Mouse (Mus musculus) kidney, adult 9 months (tissue): ENCODE measurements around the gene Gm10100.
"Not testable (repeated sequence)": the region's sequence is repeated elsewhere in the genome, so short reads cannot be mapped to it uniquely, and the experiment has no call there.

Experiments used
- DNase-seq: peaks from one replicate; pipeline ENCODE4 v3.0.0; 2022

Gm10100 gene

GRCm38 (mm10) chr10:77753448-77753847 lies 27.2 kb downstream of the Gm10100 start:
- DNase-seq: no peak

DNA sequence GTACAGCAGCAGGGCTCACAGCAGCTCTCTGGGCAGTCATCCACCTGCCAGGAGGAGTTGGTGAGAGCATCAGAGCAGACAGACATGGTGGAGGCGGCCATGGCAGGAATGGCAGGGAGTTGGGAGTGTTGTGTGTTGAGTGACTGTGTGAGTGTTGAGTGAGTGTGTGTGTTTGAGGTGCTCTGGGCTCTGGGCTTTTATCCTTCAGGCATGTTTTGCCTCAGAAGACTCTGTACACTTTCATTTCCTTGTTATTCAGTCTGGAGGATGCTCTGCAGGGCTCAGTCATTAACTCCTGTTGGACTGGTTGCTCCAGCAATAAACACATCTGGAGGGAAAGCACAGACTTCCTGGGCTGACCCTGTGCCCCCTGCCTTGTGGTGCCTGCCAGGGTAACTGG lies 33.3 kb downstream of the Gm10100 start, which contains the start of gene Gm3233:
Gm3233 (minus strand) TSS at position 101 of the 400 bp plus-strand sequence.
- not testable (repeated sequence) for DNase-seq

DNA sequence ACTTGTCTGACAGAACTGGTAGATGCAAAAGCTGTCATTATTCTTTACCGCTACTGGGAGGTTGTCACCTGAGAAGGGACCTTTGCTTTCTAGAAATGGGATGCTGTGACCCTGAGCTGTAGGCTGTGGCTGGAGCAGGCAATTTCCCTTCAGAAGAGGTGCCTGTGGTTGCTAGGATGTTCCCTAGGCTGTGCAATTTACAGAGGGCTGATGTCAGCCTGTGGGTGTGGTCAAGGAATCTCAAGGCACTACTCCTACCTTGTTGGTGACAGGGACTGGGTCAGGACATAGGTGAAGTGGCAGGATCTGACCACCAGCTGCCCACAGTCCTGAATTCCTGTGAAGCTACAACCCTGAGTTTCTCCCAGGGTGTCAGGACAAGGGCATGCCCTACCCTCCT lies 43.4 kb downstream of the Gm10100 start:
- DNase-seq: no peak

DNA sequence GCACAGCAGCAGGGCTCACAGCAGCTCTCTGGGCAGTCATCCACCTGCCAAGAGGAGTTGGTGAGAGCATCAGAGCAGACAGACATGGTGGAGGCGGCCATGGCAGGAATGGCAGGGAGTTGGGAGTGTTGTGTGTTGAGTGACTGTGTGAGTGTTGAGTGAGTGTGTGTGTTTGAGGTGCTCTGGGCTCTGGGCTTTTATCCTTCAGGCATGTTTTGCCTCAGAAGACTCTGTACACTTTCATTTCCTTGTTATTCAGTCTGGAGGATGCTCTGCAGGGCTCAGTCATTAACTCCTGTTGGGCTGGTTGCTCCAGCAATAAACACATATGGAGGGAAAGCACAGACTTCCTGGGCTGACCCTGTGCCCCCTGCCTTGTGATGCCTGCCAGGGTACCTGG lies 44.9 kb downstream of the Gm10100 start, which contains the start of gene Gm3238:
Gm3238 (minus strand) TSS at position 101 of the 400 bp plus-strand sequence.
- not testable (repeated sequence) for DNase-seq

DNA sequence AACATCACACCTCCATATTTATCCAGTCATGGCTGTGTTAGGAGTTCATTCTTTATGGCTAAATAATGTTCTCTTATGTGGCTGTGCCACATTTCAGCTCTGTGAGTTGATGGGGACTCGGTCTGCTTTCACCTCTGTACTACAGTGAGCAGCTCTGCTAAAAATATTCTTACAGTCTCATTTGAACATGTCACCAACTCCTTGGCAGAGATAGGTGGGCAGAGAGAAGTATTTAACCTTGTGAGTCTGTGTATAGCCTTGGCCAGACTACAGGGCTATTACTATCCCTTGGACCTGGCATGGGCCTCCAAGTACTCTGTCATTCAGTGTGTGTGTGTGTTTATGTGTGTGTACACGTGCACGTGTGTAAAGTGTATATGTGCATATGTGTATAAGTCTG lies 45.9 kb downstream of the Gm10100 start:
- not testable (repeated sequence) for DNase-seq
